Comparison of ENCODE assay signal across 8 mouse cellular contexts in genomic region chr13:100124423-100125257, GRCm38 (mm10). TPM values are rescaled to one million over a fixed set of nuclear protein-coding genes. Genes with fewer than 3 reads are reported as not detected.
DNase-seq lines count a peak whose midpoint lies in the region; ATAC-seq and TF ChIP-seq lines count a peak whose summit lies in the region.

TSS of gene Smn1 (plus strand) at chr13:100124852.

- H3K27ac ChIP-seq in heart, embryonic 11.5 days (ENCODE audit: low read depth, low read length) = 0 out of 2 replicates have a peak within 1 kb of the TSS, but pooled peaks have one; percentile 35
- no peak within 1 kb of the TSS for H3K27ac ChIP-seq in kidney, embryonic 16.5 days (ENCODE audit: low read length)
- H3K27ac ChIP-seq in liver, adult 2 months (replicated peaks; ENCODE audit: insufficient read depth, low read depth, low read length) = no peak within 1 kb of the TSS

- H3K4me3 ChIP-seq in C2C12 (ENCODE audit: insufficient read depth, poor library complexity, severe bottlenecking) (peak within 1 kb of the TSS; percentile 86), myocyte (peak within 1 kb of the TSS; percentile 86)
- peak within 1 kb of the TSS; percentile 79 for H3K4me3 ChIP-seq in erythroblast, embryonic 14.5 days (replicated peaks)
- H3K4me3 ChIP-seq in heart, embryonic 11.5 days (ENCODE audit: low read depth, low read length) = peak within 1 kb of the TSS; percentile 97
- peak within 1 kb of the TSS; percentile 87 for H3K4me3 ChIP-seq in kidney, embryonic 16.5 days (ENCODE audit: low read length)
- H3K4me3 ChIP-seq in liver, adult 2 months (ENCODE audit: insufficient read depth, low read depth, low read length) = peak within 1 kb of the TSS; percentile 81

- TF ChIP-seq POLR2A in brain, embryonic 14.5 days (IDR thresholded peaks at IDR 0.05; ENCODE audit: borderline replicate concordance, extremely low read depth, insufficient read depth, insufficient read length, poor library complexity, severe bottlenecking) = peak; percentile 60; the same call in 1 of the 2 replicates
- TF ChIP-seq POLR2A in liver, adult 2 months (IDR thresholded peaks at IDR 0.05; ENCODE audit: extremely low read depth, insufficient read depth, low read length) = peak; percentile 53; the same call in 1 of the 2 replicates
- TF ChIP-seq POLR2A in myocyte (IDR thresholded peaks at IDR 0.05; ENCODE audit: insufficient read length, low read depth) = peak; percentile 97

- peaks cover 16% of the 10 kb centered on the region for H3K79me3 ChIP-seq in C2C12 (ENCODE audit: low read depth)

- peak; percentile 90 for ATAC-seq in heart, embryonic 11.5 days (replicated peaks; ENCODE audit: insufficient number of reproducible peaks, low FRiP score, low TSS enrichment)
- peak; percentile 96 for ATAC-seq in kidney, embryonic 16.5 days (ENCODE audit: low FRiP score, low TSS enrichment)

- no peaks in the 10 kb centered on the region for H3K9me3 ChIP-seq in erythroblast, embryonic 14.5 days (ENCODE audit: control insufficient read depth, low read length)
- H3K9me3 ChIP-seq in heart, embryonic 11.5 days (replicated peaks; ENCODE audit: control insufficient read depth, low read length) = no peaks in the 10 kb centered on the region
- no peaks in the 10 kb centered on the region for H3K9me3 ChIP-seq in kidney, embryonic 16.5 days (ENCODE audit: low read length)

- peak; percentile 98 for DNase-seq in brain, embryonic 14.5 days (ENCODE audit: low read depth)
- peak; percentile 84 for DNase-seq in liver, adult 2 months (ENCODE audit: extremely low read depth, low read depth, low spot score)
- DNase-seq in splenic B cell, adult 2 months (ENCODE audit: low read depth, low spot score) = peak; percentile 93

- H3ac ChIP-seq in C2C12 (ENCODE audit: control insufficient read depth, insufficient read length, low read depth) (peak within 1 kb of the TSS; percentile 86), myocyte (ENCODE audit: control insufficient read depth, insufficient read length) (peak within 1 kb of the TSS; percentile 38)

- peak within 1 kb of the TSS; percentile 88 for H3K9ac ChIP-seq in heart, embryonic 11.5 days (ENCODE audit: low read depth, low read length)
- peak within 1 kb of the TSS; percentile 85 for H3K9ac ChIP-seq in kidney, embryonic 16.5 days (replicated peaks; ENCODE audit: low read length)
- H3K9ac ChIP-seq in liver, adult 2 months (ENCODE audit: low read depth, low read length) = peak within 1 kb of the TSS; percentile 85

- H3K27me3 ChIP-seq in C2C12 (ENCODE audit: control insufficient read depth, insufficient read depth, insufficient read length) (no peaks in the 10 kb centered on the region), myocyte (ENCODE audit: control insufficient read depth, insufficient read depth, insufficient read length) (no peaks in the 10 kb centered on the region)
- H3K27me3 ChIP-seq in erythroblast, embryonic 14.5 days (ENCODE audit: control insufficient read depth) = no peaks in the 10 kb centered on the region
- no peaks in the 10 kb centered on the region for H3K27me3 ChIP-seq in heart, embryonic 11.5 days (ENCODE audit: control insufficient read depth, insufficient read depth, low read length)
- no peaks in the 10 kb centered on the region for H3K27me3 ChIP-seq in kidney, embryonic 16.5 days (ENCODE audit: insufficient read depth, low read length)
- no peaks in the 10 kb centered on the region for H3K27me3 ChIP-seq in liver, adult 2 months (ENCODE audit: control insufficient read depth, insufficient read depth, low read length)
- H3K27me3 ChIP-seq in splenic B cell, adult 2 months (ENCODE audit: control insufficient read depth, insufficient read depth, low read length, poor library complexity, severe bottlenecking) = no peaks in the 10 kb centered on the region

- TF ChIP-seq CTCF in C2C12 (IDR thresholded peaks at IDR 0.05; ENCODE audit: control insufficient read depth, insufficient read depth, insufficient read length) = no peak
- no peak for TF ChIP-seq CTCF in brain, embryonic 14.5 days (IDR thresholded peaks at IDR 0.05; ENCODE audit: borderline replicate concordance, extremely low read depth, insufficient read depth, insufficient read length)
- TF ChIP-seq CTCF in liver, adult 2 months (IDR thresholded peaks at IDR 0.05; ENCODE audit: low read depth, low read length) = no peak

- H3K79me2 ChIP-seq in C2C12 (ENCODE audit: control insufficient read depth, insufficient read depth) = peaks cover 22% of the 10 kb centered on the region
- no peaks in the 10 kb centered on the region; the same call in 1 of the 2 replicates for H3K79me2 ChIP-seq in liver, adult 2 months (ENCODE audit: control insufficient read depth, insufficient read depth, low read length)
- peaks cover 19% of the 10 kb centered on the region for H3K79me2 ChIP-seq in myocyte (ENCODE audit: control insufficient read depth, insufficient read depth)

- 4% methylated on average over 42 of the region's 42 CpGs for WGBS in heart, embryonic 11.5 days (ENCODE audit: insufficient replicate concordance)
- WGBS in kidney, embryonic 16.5 days = 4% methylated on average over 42 of the region's 42 CpGs
- 4% methylated on average over 42 of the region's 42 CpGs for WGBS in liver, adult 2 months

- H3K36me3 ChIP-seq in C2C12 (ENCODE audit: control insufficient read depth, insufficient read depth) = peaks cover 25% of the 10 kb centered on the region
- peaks cover 29% of the 10 kb centered on the region for H3K36me3 ChIP-seq in erythroblast, embryonic 14.5 days (ENCODE audit: control insufficient read depth)
- peaks cover 16% of the 10 kb centered on the region; the same call in 1 of the 2 replicates for H3K36me3 ChIP-seq in heart, embryonic 11.5 days (ENCODE audit: control insufficient read depth, insufficient read depth, low read length)
- H3K36me3 ChIP-seq in kidney, embryonic 16.5 days (ENCODE audit: insufficient read depth, low read length) = peaks cover 24% of the 10 kb centered on the region
- peaks cover 21% of the 10 kb centered on the region for H3K36me3 ChIP-seq in liver, adult 2 months (ENCODE audit: control insufficient read depth, insufficient read depth, low read length)
- H3K36me3 ChIP-seq in myocyte (ENCODE audit: control insufficient read depth, insufficient read depth) = peaks cover 15% of the 10 kb centered on the region
- peaks cover 10% of the 10 kb centered on the region; the same call in 1 of the 2 replicates for H3K36me3 ChIP-seq in splenic B cell, adult 2 months (ENCODE audit: control insufficient read depth, insufficient read depth, low read length, poor library complexity, severe bottlenecking)

- peaks cover 22% of the 10 kb centered on the region for H3K4me1 ChIP-seq in erythroblast, embryonic 14.5 days (ENCODE audit: control insufficient read depth)
- H3K4me1 ChIP-seq in heart, embryonic 11.5 days (ENCODE audit: control insufficient read depth, insufficient read depth, low read length) = peaks cover 8% of the 10 kb centered on the region
- H3K4me1 ChIP-seq in kidney, embryonic 16.5 days (ENCODE audit: insufficient read depth, low read length) = peaks cover 7% of the 10 kb centered on the region
- H3K4me1 ChIP-seq in liver, adult 2 months (ENCODE audit: control insufficient read depth, insufficient read depth, low read length) = peaks cover 5% of the 10 kb centered on the region

- H3K4me2 ChIP-seq in heart, embryonic 11.5 days = peak within 1 kb of the TSS; percentile 90
- H3K4me2 ChIP-seq in kidney, embryonic 16.5 days (replicated peaks; ENCODE audit: low read depth, low read length) = peak within 1 kb of the TSS; percentile 91
- H3K4me2 ChIP-seq in myocyte (ENCODE audit: low read depth) = peak within 1 kb of the TSS; percentile 99

TF ChIP-seq in C2C12, 6 proteins besides CTCF, POLR2A, EP300 and RAD21:
- no peak for TF ChIP-seq USF1 (IDR thresholded peaks at IDR 0.05; ENCODE audit: low read depth)
- no peak for TF ChIP-seq MYOG (IDR thresholded peaks at IDR 0.05; ENCODE audit: control insufficient read depth, extremely low read depth, insufficient read length)
- no peak for TF ChIP-seq FOSL1 (IDR thresholded peaks at IDR 0.05; ENCODE audit: insufficient read depth, low read length, poor library complexity, severe bottlenecking)
- TF ChIP-seq CEBPB (IDR thresholded peaks at IDR 0.05; ENCODE audit: low read depth) = no peak
- TF ChIP-seq MYOD1 (IDR thresholded peaks at IDR 0.05; ENCODE audit: control insufficient read depth, insufficient read length, low read depth) = no peak
- TF ChIP-seq MAX (IDR thresholded peaks at IDR 0.05) = peak; percentile 57
TF ChIP-seq in C2C12: peak in this region for 1.

TF ChIP-seq in myocyte, 11 proteins besides CTCF, POLR2A, EP300 and RAD21:
- peak in 1 of 3 experiments; percentile 27 for TF ChIP-seq MYOG (IDR thresholded peaks at IDR 0.05; ENCODE audit: control insufficient read depth in 1 of 3, insufficient read depth in 1 of 3, insufficient read length in 2 of 3, low read depth in 2 of 3)
- peak; percentile 91 for TF ChIP-seq POLR2AphosphoS2 (IDR thresholded peaks at IDR 0.05; ENCODE audit: insufficient read length, low read depth)
- TF ChIP-seq USF1 (IDR thresholded peaks at IDR 0.05; ENCODE audit: low read depth) = no peak
- peak; percentile 16 for TF ChIP-seq REST (IDR thresholded peaks at IDR 0.05; ENCODE audit: insufficient read depth, insufficient read length)

RNA-seq across cellular contexts. Expression of gene Smn1, which starts in this region (rescaled TPM):
- polyA plus RNA-seq in C2C12 (2012; fragmentation: generic; extraction: Trizol) (72.8 TPM), myocyte (2012; fragmentation: generic; extraction: Trizol) (39.5 TPM)
- polyA plus RNA-seq in brain, embryonic 14.5 days (2012; rRNA removed) = 63.9 and 69.3 TPM in 2 replicates
- 3.3 and 4.1 TPM in 2 replicates for polyA plus RNA-seq in erythroblast, embryonic 14.5 days (2012)
- polyA plus RNA-seq in heart, embryonic 11.5 days (2014; fragmentation: Nextera tagmentation; extraction: Ambion mirVana) = 41.7 and 44.0 TPM in 2 replicates
- 47.7 and 57.7 TPM in 2 replicates for polyA plus RNA-seq in kidney, embryonic 16.5 days (2015; fragmentation: Nextera tagmentation; extraction: Ambion mirVana)
- 3.3 and 4.6 TPM in 2 replicates for total RNA-seq in liver, adult 2 months (2014; rRNA removed)
- 6.1 and 6.5 TPM in 2 replicates for polyA plus RNA-seq in liver, adult 2 months (2012; rRNA removed)
